Mouse (Mus musculus) inflammation-experienced regulatory T-cells (primary cell): ENCODE data around the gene Fbxl5. TPM values are rescaled to one million over a fixed set of nuclear protein-coding genes. Genes with fewer than 3 reads are reported as not detected.

Source experiments
- polyA plus RNA-seq, 2 experiments: library from polyadenylated mRNA; unstranded; fragments of 100-300 nt; shearing (Covaris generic); gene quantifications; one replicate each; pipeline ENCODE4 v1.2.1; 2017

Gene Fbxl5
- 10 to 100 TPM; 68.2 to 70.7 TPM for polyA plus RNA-seq

GRCm38 (mm10) chr5:43821538-43821937 lies at the start of gene Fbxl5:
Gene Fbxl5 (minus strand): TSS chr5:43821638.

GRCm38 (mm10) chr5:43868253-43868652 lies 46.8 kb upstream of the Fbxl5 start, which contains the start of gene Cd38:
Gene Cd38 (plus strand): TSS chr5:43868553.

GRCm38 (mm10) chr5:43818695-43819094 lies 2.7 kb downstream of the Fbxl5 start, which contains the start of gene Bst1:
Gene Bst1 (plus strand): TSS chr5:43818885.

Other genes with a start within 250 kb of the Fbxl5 start
- 1 to 10 TPM in 1 of 2 experiments, under 1 TPM in 1; 0.95 to 1.5 TPM for gene Cc2d2a, start 159.3 kb downstream of the Fbxl5 start, polyA plus RNA-seq
- gene Bst1, start 2.8 kb downstream of the Fbxl5 start, polyA plus RNA-seq: under 1 TPM; 0.20 to 0.51 TPM
- 10 to 100 TPM; 18.8 to 42.5 TPM for gene Cd38, start 46.9 kb upstream of the Fbxl5 start, polyA plus RNA-seq
- under 1 TPM; 0.37 to 0.53 TPM for gene Gm7879, start 91.5 kb upstream of the Fbxl5 start, polyA plus RNA-seq
- gene Fgfbp1, start 160.1 kb upstream of the Fbxl5 start, polyA plus RNA-seq: 1 to 10 TPM in 1 of 2 experiments, under 1 TPM in 1; 0.36 to 6.0 TPM